Mouse (Mus musculus): ENCODE data around the gene Cfap43.

DNA sequence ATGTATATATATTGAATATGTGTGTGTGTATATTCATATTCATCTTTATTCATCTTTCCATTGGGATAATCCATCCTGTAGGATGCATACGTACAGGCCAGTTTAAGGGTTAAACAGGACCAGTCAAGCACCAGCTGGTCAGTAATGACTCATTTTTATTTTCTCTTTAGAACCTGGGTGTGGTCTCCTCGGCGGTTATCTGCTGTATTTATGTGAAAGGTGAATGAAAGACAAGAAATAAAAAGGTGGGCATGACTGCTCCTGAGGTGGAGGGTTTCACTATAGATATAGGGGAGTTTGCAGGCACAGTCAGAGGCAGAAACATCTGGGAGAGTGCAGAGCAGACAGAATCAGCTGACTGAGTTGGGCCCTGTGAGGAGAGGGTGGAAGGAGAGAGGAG is 49.6 kb downstream of the Cfap43 start:
- TF ChIP-seq HCFC1 (IDR thresholded peaks at IDR 0.05; ENCODE audit: borderline replicate concordance, insufficient read depth, low read length): no peak
- no peak for TF ChIP-seq CHD2 (IDR thresholded peaks at IDR 0.05; ENCODE audit: low read depth, low read length)
- TF ChIP-seq ZC3H11A (IDR thresholded peaks at IDR 0.05; ENCODE audit: borderline replicate concordance, low read depth, low read length): no peak

Data from ES-E14 (cell line).